In the genomic region with DNA sequence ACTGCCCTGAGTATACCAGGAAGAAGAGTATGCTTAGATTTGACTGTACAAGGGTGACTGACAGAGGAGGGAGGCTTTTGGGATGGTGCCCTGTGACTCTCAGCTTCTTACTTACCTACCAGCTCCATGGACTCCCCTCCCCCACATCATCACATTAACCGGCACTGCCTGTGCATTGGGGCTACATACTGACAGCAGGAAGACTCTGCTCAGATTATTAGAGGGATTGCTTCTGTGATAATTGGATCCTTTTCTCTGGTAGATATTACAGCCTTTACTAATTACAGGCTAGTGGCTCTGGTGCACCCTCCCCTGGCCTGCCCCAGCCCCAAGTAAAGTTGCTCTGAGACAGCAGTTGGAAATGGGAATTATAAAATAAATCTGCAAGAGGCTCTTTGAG, we compare ENCODE assay signal across 36 mouse cellular contexts. TPM values are rescaled to one million over a fixed set of nuclear protein-coding genes. Genes with fewer than 3 reads are reported as not detected.
DNase-seq lines count a peak whose midpoint lies in the region; ATAC-seq and TF ChIP-seq lines count a peak whose summit lies in the region.
"Had no signal": no experiment of that assay in that cellular context is flagged by ENCODE, and none has a peak within 500 bp of the region (broad histone marks: within the 10 kb centered on the region; RNA-seq: fewer than 3 reads in every experiment).

No protein-coding gene starts in this region.

- ATAC-seq in hindbrain, embryonic 13.5 days (ENCODE audit: low FRiP score), result peak; percentile 65; the same call in 1 of the 2 replicates
- no peak for ATAC-seq in hindbrain, embryonic 11.5 days (ENCODE audit: low FRiP score)
- 0 out of 2 replicates have a peak, but pooled peaks have one; percentile 14 for ATAC-seq in midbrain, embryonic 15.5 days (replicated peaks)
- ATAC-seq in midbrain, postnatal 0 days (ENCODE audit: low FRiP score), result no peak
- peak; percentile 72 for ATAC-seq in forebrain, embryonic 16.5 days
- ATAC-seq in neural tube, embryonic 15.5 days (ENCODE audit: low FRiP score), result peak; percentile 86
- ATAC-seq in lung, postnatal 0 days, result no peak

- no peak overlapping the region for H3K27ac ChIP-seq in hindbrain, embryonic 13.5 days
- no peak overlapping the region for H3K27ac ChIP-seq in hindbrain, embryonic 11.5 days (ENCODE audit: low read depth, low read length)
- no peak overlapping the region for H3K27ac ChIP-seq in midbrain, embryonic 15.5 days
- H3K27ac ChIP-seq in midbrain, postnatal 0 days (ENCODE audit: low read depth, low read length), result no peak overlapping the region
- H3K27ac ChIP-seq in forebrain, embryonic 16.5 days (ENCODE audit: low read length), result peak overlapping the region; percentile 50; the same call in 1 of the 2 replicates
- H3K27ac ChIP-seq in neural tube, embryonic 15.5 days (replicated peaks), result peak overlapping the region; percentile 68
- H3K27ac ChIP-seq in lung, postnatal 0 days (ENCODE audit: low read length), result no peak overlapping the region
- H3K27ac ChIP-seq: embryonic facial prominence, embryonic 13.5 days; kidney, embryonic 15.5 days; limb, embryonic 13.5 days; liver, embryonic 13.5 days; neural tube, embryonic 12.5 days had no signal

- TF ChIP-seq CTCF in midbrain, postnatal 0 days (IDR thresholded peaks at IDR 0.05), result no peak
- TF ChIP-seq CTCF in lung, postnatal 0 days (IDR thresholded peaks at IDR 0.05), result no peak

- no peaks in the 10 kb centered on the region for H3K27me3 ChIP-seq in hindbrain, embryonic 13.5 days
- H3K27me3 ChIP-seq in hindbrain, embryonic 11.5 days (ENCODE audit: control insufficient read depth, insufficient read depth, low read length), result no peaks in the 10 kb centered on the region
- no peaks in the 10 kb centered on the region for H3K27me3 ChIP-seq in midbrain, embryonic 15.5 days (replicated peaks)
- no peaks in the 10 kb centered on the region for H3K27me3 ChIP-seq in midbrain, postnatal 0 days (ENCODE audit: insufficient read depth, low read length)
- no peaks in the 10 kb centered on the region for H3K27me3 ChIP-seq in forebrain, embryonic 16.5 days (replicated peaks; ENCODE audit: control insufficient read depth, insufficient read depth, low read length)
- H3K27me3 ChIP-seq in neural tube, embryonic 15.5 days (replicated peaks), result no peaks in the 10 kb centered on the region
- no peaks in the 10 kb centered on the region for H3K27me3 ChIP-seq in lung, postnatal 0 days (replicated peaks; ENCODE audit: insufficient read depth, low read length)
- H3K27me3 ChIP-seq: CH12.LX; embryonic facial prominence, embryonic 13.5 days; heart, embryonic 12.5 days; limb, embryonic 13.5 days; liver, embryonic 13.5 days; neural tube, embryonic 12.5 days had no signal

- no peak overlapping the region for H3K4me3 ChIP-seq in hindbrain, embryonic 13.5 days
- H3K4me3 ChIP-seq in hindbrain, embryonic 11.5 days (ENCODE audit: low read depth, low read length), result no peak overlapping the region
- no peak overlapping the region for H3K4me3 ChIP-seq in midbrain, embryonic 15.5 days
- no peak overlapping the region for H3K4me3 ChIP-seq in midbrain, postnatal 0 days (ENCODE audit: low read depth, low read length)
- H3K4me3 ChIP-seq in forebrain, embryonic 16.5 days (replicated peaks; ENCODE audit: low read length), result no peak overlapping the region
- H3K4me3 ChIP-seq in neural tube, embryonic 15.5 days (replicated peaks), result no peak overlapping the region
- H3K4me3 ChIP-seq in lung, postnatal 0 days (ENCODE audit: low read depth, low read length), result no peak overlapping the region
- H3K4me3 ChIP-seq: embryonic facial prominence, embryonic 13.5 days; erythroblast, embryonic 14.5 days; heart, embryonic 12.5 days; kidney, embryonic 15.5 days; limb, embryonic 13.5 days; liver, embryonic 13.5 days; neural tube, embryonic 12.5 days had no signal

- WGBS in hindbrain, embryonic 13.5 days, result 65% methylated on average over 1 of the region's 1 CpGs
- 82% methylated on average over 1 of the region's 1 CpGs for WGBS in hindbrain, embryonic 11.5 days
- WGBS in midbrain, embryonic 15.5 days, result 39% methylated on average over 1 of the region's 1 CpGs
- 52% methylated on average over 1 of the region's 1 CpGs for WGBS in midbrain, postnatal 0 days
- 19% methylated on average over 1 of the region's 1 CpGs for WGBS in forebrain, embryonic 16.5 days
- WGBS in neural tube, embryonic 15.5 days, result 44% methylated on average over 1 of the region's 1 CpGs
- WGBS in lung, postnatal 0 days, result 68% methylated on average over 1 of the region's 1 CpGs

- TF ChIP-seq EP300 in lung, postnatal 0 days (IDR thresholded peaks at IDR 0.05), result no peak

- no peaks in the 10 kb centered on the region for H3K9me3 ChIP-seq in hindbrain, embryonic 13.5 days
- H3K9me3 ChIP-seq in hindbrain, embryonic 11.5 days (ENCODE audit: control insufficient read depth, low read length), result no peaks in the 10 kb centered on the region
- no peaks in the 10 kb centered on the region for H3K9me3 ChIP-seq in midbrain, embryonic 15.5 days
- H3K9me3 ChIP-seq in midbrain, postnatal 0 days (ENCODE audit: low read length), result no peaks in the 10 kb centered on the region
- H3K9me3 ChIP-seq in forebrain, embryonic 16.5 days (ENCODE audit: control insufficient read depth, low read length), result no peaks in the 10 kb centered on the region
- no peaks in the 10 kb centered on the region for H3K9me3 ChIP-seq in neural tube, embryonic 15.5 days (replicated peaks)
- H3K9me3 ChIP-seq in lung, postnatal 0 days (ENCODE audit: low read length), result no peaks in the 10 kb centered on the region
- H3K9me3 ChIP-seq: embryonic facial prominence, embryonic 13.5 days; G1E; heart, embryonic 12.5 days; kidney, embryonic 15.5 days; limb, embryonic 13.5 days; liver, embryonic 13.5 days; neural tube, embryonic 12.5 days had no signal

- no peak overlapping the region for H3K4me2 ChIP-seq in hindbrain, embryonic 13.5 days
- no peak overlapping the region for H3K4me2 ChIP-seq in hindbrain, embryonic 11.5 days (replicated peaks; ENCODE audit: low read depth, low read length)
- no peak overlapping the region for H3K4me2 ChIP-seq in midbrain, embryonic 15.5 days
- H3K4me2 ChIP-seq in midbrain, postnatal 0 days (ENCODE audit: low read depth, low read length, poor library complexity, severe bottlenecking), result no peak overlapping the region
- no peak overlapping the region for H3K4me2 ChIP-seq in forebrain, embryonic 16.5 days (ENCODE audit: low read length)
- H3K4me2 ChIP-seq in neural tube, embryonic 15.5 days, result no peak overlapping the region
- no peak overlapping the region for H3K4me2 ChIP-seq in lung, postnatal 0 days (replicated peaks; ENCODE audit: low read depth, low read length)
- H3K4me2 ChIP-seq: embryonic facial prominence, embryonic 13.5 days; heart, embryonic 12.5 days; kidney, embryonic 15.5 days; limb, embryonic 13.5 days; liver, embryonic 13.5 days; neural tube, embryonic 12.5 days had no signal

- no peaks in the 10 kb centered on the region for H3K36me3 ChIP-seq in hindbrain, embryonic 13.5 days
- H3K36me3 ChIP-seq in hindbrain, embryonic 11.5 days (ENCODE audit: control insufficient read depth, insufficient read depth, low read length), result no peaks in the 10 kb centered on the region
- no peaks in the 10 kb centered on the region for H3K36me3 ChIP-seq in midbrain, embryonic 15.5 days (replicated peaks)
- H3K36me3 ChIP-seq in midbrain, postnatal 0 days (ENCODE audit: insufficient read depth, low read length), result no peaks in the 10 kb centered on the region
- no peaks in the 10 kb centered on the region for H3K36me3 ChIP-seq in forebrain, embryonic 16.5 days (ENCODE audit: control insufficient read depth, insufficient read depth)
- H3K36me3 ChIP-seq in neural tube, embryonic 15.5 days, result no peaks in the 10 kb centered on the region
- H3K36me3 ChIP-seq in lung, postnatal 0 days (ENCODE audit: insufficient read depth, low read length), result no peaks in the 10 kb centered on the region
- H3K36me3 ChIP-seq: embryonic facial prominence, embryonic 13.5 days; G1E; heart, embryonic 12.5 days; kidney, embryonic 15.5 days; limb, embryonic 13.5 days; liver, embryonic 13.5 days; neural tube, embryonic 12.5 days had no signal

- DNase-seq in hindbrain, embryonic 11.5 days (ENCODE audit: low spot score), result no peak
- DNase-seq in midbrain, postnatal 0 days (ENCODE audit: low spot score), result no peak
- DNase-seq in lung, postnatal 0 days (ENCODE audit: low spot score), result no peak
- no peak for DNase-seq in layer of hippocampus, adult 9-10 months (ENCODE audit: low spot score)
- DNase-seq: adrenal gland, adult 2 months; B cell, adult 2 months; cerebellum, adult 18-20 months; cerebellum, postnatal 36 days; embryo, embryonic 11 days; heart, postnatal 10 days; kidney, adult 11 months; kidney, postnatal 36 days; liver, embryonic 13.5 days; lung, adult 2 months; right cerebral cortex, postnatal 25 days had no signal

- no peak overlapping the region for H3K9ac ChIP-seq in hindbrain, embryonic 13.5 days
- no peak overlapping the region for H3K9ac ChIP-seq in hindbrain, embryonic 11.5 days (ENCODE audit: low read depth, low read length)
- H3K9ac ChIP-seq in midbrain, embryonic 15.5 days, result no peak overlapping the region
- no peak overlapping the region for H3K9ac ChIP-seq in midbrain, postnatal 0 days (replicated peaks; ENCODE audit: low read length, poor library complexity, severe bottlenecking)
- no peak overlapping the region for H3K9ac ChIP-seq in forebrain, embryonic 16.5 days (replicated peaks; ENCODE audit: low read depth, low read length)
- H3K9ac ChIP-seq in neural tube, embryonic 15.5 days (replicated peaks), result no peak overlapping the region
- H3K9ac ChIP-seq in lung, postnatal 0 days (replicated peaks; ENCODE audit: low read depth), result no peak overlapping the region
- H3K9ac ChIP-seq: embryonic facial prominence, embryonic 13.5 days; heart, embryonic 12.5 days; kidney, embryonic 15.5 days; limb, embryonic 13.5 days; liver, embryonic 13.5 days; neural tube, embryonic 12.5 days had no signal

- H3K4me1 ChIP-seq in hindbrain, embryonic 13.5 days (replicated peaks), result no peaks in the 10 kb centered on the region; the same call in 1 of the 2 replicates
- no peaks in the 10 kb centered on the region for H3K4me1 ChIP-seq in hindbrain, embryonic 11.5 days (replicated peaks; ENCODE audit: control insufficient read depth, insufficient read depth, low read length)
- no peaks in the 10 kb centered on the region for H3K4me1 ChIP-seq in midbrain, embryonic 15.5 days
- no peaks in the 10 kb centered on the region for H3K4me1 ChIP-seq in midbrain, postnatal 0 days (ENCODE audit: insufficient read depth, low read length)
- peaks cover 11% of the 10 kb centered on the region for H3K4me1 ChIP-seq in forebrain, embryonic 16.5 days (replicated peaks; ENCODE audit: control insufficient read depth, insufficient read depth, low read length)
- H3K4me1 ChIP-seq in neural tube, embryonic 15.5 days, result 0 out of 2 replicates have a peak, but pooled peaks cover 9% of the 10 kb centered on the region
- no peaks in the 10 kb centered on the region for H3K4me1 ChIP-seq in lung, postnatal 0 days (ENCODE audit: insufficient read depth, low read depth, low read length)
- H3K4me1 ChIP-seq: embryonic facial prominence, embryonic 13.5 days; heart, embryonic 12.5 days; kidney, embryonic 15.5 days; liver, embryonic 13.5 days; neural tube, embryonic 12.5 days had no signal

RNA-seq across cellular contexts. Expression of gene Morc1, which starts 1.6 kb away (rescaled TPM):
- polyA plus RNA-seq in hindbrain, embryonic 13.5 days (2015; fragmentation: Nextera tagmentation; extraction: Ambion mirVana), result 0.05 TPM in 1 of 2 replicates, not detected in the other
- polyA plus RNA-seq in hindbrain, embryonic 11.5 days (2014; fragmentation: Nextera tagmentation; extraction: Ambion mirVana), result 0.10 TPM in 1 of 2 replicates, not detected in the other
- not detected in 2 replicates for polyA plus RNA-seq in midbrain, embryonic 15.5 days (2015; fragmentation: Nextera tagmentation; extraction: Ambion mirVana)
- total RNA-seq in midbrain, postnatal 0 days (2014; rRNA removed), result 0.11 TPM in 1 of 2 replicates, not detected in the other
- 0.11 and 0.23 TPM in 2 replicates for polyA plus RNA-seq in midbrain, postnatal 0 days (2015; fragmentation: Nextera tagmentation; extraction: Ambion mirVana)
- 0.23 TPM in 1 of 2 replicates, not detected in the other for polyA plus RNA-seq in forebrain, embryonic 16.5 days (2015; fragmentation: Nextera tagmentation; extraction: Ambion mirVana)
- polyA plus RNA-seq in neural tube, embryonic 15.5 days (2015; fragmentation: Nextera tagmentation; extraction: Ambion mirVana), result 0.14 and 0.66 TPM in 2 replicates
- polyA plus RNA-seq in lung, postnatal 0 days (2015; fragmentation: Nextera tagmentation; extraction: Ambion mirVana), result 0.74 and 0.91 TPM in 2 replicates
- total RNA-seq: adrenal gland, adult 2 months; gastrocnemius, adult 8-10 months; megakaryocyte, adult 5-6 weeks had no signal
- polyA plus RNA-seq: adrenal gland, adult 2 months; embryonic facial prominence, embryonic 13.5 days; erythroblast, embryonic 14.5 days; G1E; heart, embryonic 12.5 days; kidney, embryonic 15.5 days; limb, embryonic 13.5 days; liver, embryonic 13.5 days; spleen, adult 2 months had no signal

RNA-seq across cellular contexts. Expression of gene Gm5485, which starts 17.2 kb away (rescaled TPM):
- polyA plus RNA-seq in hindbrain, embryonic 13.5 days (2015; fragmentation: Nextera tagmentation; extraction: Ambion mirVana), result not detected in 2 replicates
- polyA plus RNA-seq in hindbrain, embryonic 11.5 days (2014; fragmentation: Nextera tagmentation; extraction: Ambion mirVana), result not detected in 2 replicates
- polyA plus RNA-seq in midbrain, embryonic 15.5 days (2015; fragmentation: Nextera tagmentation; extraction: Ambion mirVana), result not detected in 2 replicates
- total RNA-seq in midbrain, postnatal 0 days (2014; rRNA removed), result not detected in 2 replicates
- not detected in 2 replicates for polyA plus RNA-seq in midbrain, postnatal 0 days (2015; fragmentation: Nextera tagmentation; extraction: Ambion mirVana)
- polyA plus RNA-seq in forebrain, embryonic 16.5 days (2015; fragmentation: Nextera tagmentation; extraction: Ambion mirVana), result not detected in 2 replicates
- polyA plus RNA-seq in neural tube, embryonic 15.5 days (2015; fragmentation: Nextera tagmentation; extraction: Ambion mirVana), result 0.52 TPM in 1 of 2 replicates, not detected in the other
- 0.20 and 0.46 TPM in 2 replicates for polyA plus RNA-seq in lung, postnatal 0 days (2015; fragmentation: Nextera tagmentation; extraction: Ambion mirVana)
- total RNA-seq: adrenal gland, adult 2 months; CH12.LX; G1E; gastrocnemius, adult 8-10 months; heart, postnatal 10 days; layer of hippocampus, adult 8-10 months; left cerebral cortex, postnatal 14 days; megakaryocyte, adult 5-6 weeks had no signal
- polyA plus RNA-seq: adrenal gland, adult 2 months; embryonic facial prominence, embryonic 13.5 days; erythroblast, embryonic 14.5 days; frontal cortex, adult 2 months; G1E; gonadal fat pad, adult 2 months; heart, embryonic 12.5 days; kidney, embryonic 15.5 days; limb, embryonic 13.5 days; liver, embryonic 13.5 days; lung, adult 2 months; neural tube, embryonic 12.5 days; spleen, adult 2 months; testis, adult 2 months; urinary bladder, adult 2 months had no signal

Comparison
In these comparisons a context has a peak if more than half of its experiments do, and no peak if none do; other contexts are left out.
1. ATAC-seq: peak in hindbrain, embryonic 13.5 days (single experiment), midbrain, embryonic 15.5 days (single experiment), forebrain, embryonic 16.5 days (single experiment) and neural tube, embryonic 15.5 days (single experiment); none in hindbrain, embryonic 11.5 days (single experiment), midbrain, postnatal 0 days (single experiment) and lung, postnatal 0 days (single experiment).
2. H3K27ac ChIP-seq: peak in forebrain, embryonic 16.5 days (single experiment) and neural tube, embryonic 15.5 days (single experiment); none in hindbrain, embryonic 13.5 days (single experiment), hindbrain, embryonic 11.5 days (single experiment), midbrain, embryonic 15.5 days (single experiment), midbrain, postnatal 0 days (single experiment) and lung, postnatal 0 days (single experiment).